ENCODE assay signal across 12 mouse cellular contexts in genomic region chr16:50481892-50482291, GRCm38 (mm10). TPM values are rescaled to one million over a fixed set of nuclear protein-coding genes. Genes with fewer than 3 reads are reported as not detected.
DNase-seq lines count a peak whose midpoint lies in the region; ATAC-seq and TF ChIP-seq lines count a peak whose summit lies in the region.
"Had no signal": no experiment of that assay in that cellular context is flagged by ENCODE, and none has a peak within 500 bp of the region (broad histone marks: within the 10 kb centered on the region; RNA-seq: fewer than 3 reads in every experiment).

No protein-coding gene starts in this region.

- no peak for ATAC-seq in heart, embryonic 11.5 days (replicated peaks; ENCODE audit: insufficient number of reproducible peaks, low FRiP score, low TSS enrichment)
- ATAC-seq in kidney, embryonic 15.5 days (replicated peaks; ENCODE audit: low FRiP score) = no peak
- ATAC-seq in liver, embryonic 12.5 days = no peak
- ATAC-seq: Patski had no signal

- H3K9ac ChIP-seq in heart, embryonic 11.5 days (ENCODE audit: low read depth, low read length) = no peak overlapping the region
- H3K9ac ChIP-seq in kidney, embryonic 15.5 days = no peak overlapping the region
- peak overlapping the region; percentile 50 for H3K9ac ChIP-seq in CH12.LX (ENCODE audit: insufficient read depth, low read depth)
- H3K9ac ChIP-seq in liver, embryonic 12.5 days = no peak overlapping the region
- H3K9ac ChIP-seq: midbrain, embryonic 12.5 days had no signal

- no peaks in the 10 kb centered on the region for H3K36me3 ChIP-seq in heart, embryonic 11.5 days (ENCODE audit: control insufficient read depth, insufficient read depth, low read length)
- no peaks in the 10 kb centered on the region for H3K36me3 ChIP-seq in kidney, embryonic 15.5 days
- peaks cover 0 to 6% of the 10 kb centered on the region in 2 experiments for H3K36me3 ChIP-seq in CH12.LX (replicated peaks in 1 of 2; ENCODE audit: control insufficient read depth in 1 of 2, insufficient read depth in 1 of 2, low read length in 1 of 2)
- H3K36me3 ChIP-seq in liver, embryonic 12.5 days = no peaks in the 10 kb centered on the region
- H3K36me3 ChIP-seq: midbrain, embryonic 12.5 days had no signal

- intact Hi-C loops in heart, postnatal 36 days (cut with DNase I) = no loop called here

- dilution Hi-C loops in CH12.LX (cut with MboI; ENCODE audit: extremely low pct_ligation_motif_present, extremely low pct_unique_long_range_greater_than_20kb, low sequenced_read_pairs) = no loop called here

- no peaks in the 10 kb centered on the region for H3K27me3 ChIP-seq in heart, embryonic 11.5 days (ENCODE audit: control insufficient read depth, insufficient read depth, low read length)
- H3K27me3 ChIP-seq in kidney, embryonic 15.5 days = no peaks in the 10 kb centered on the region
- no peaks in the 10 kb centered on the region for H3K27me3 ChIP-seq in CH12.LX (replicated peaks)
- H3K27me3 ChIP-seq in liver, embryonic 12.5 days (replicated peaks) = peaks cover 4% of the 10 kb centered on the region; the same call in 1 of the 2 replicates
- H3K27me3 ChIP-seq: midbrain, embryonic 12.5 days had no signal

- TF ChIP-seq EP300 in CH12.LX (IDR thresholded peaks at IDR 0.05; ENCODE audit: low read length) = 0 out of 2 replicates have a peak, but pooled peaks have one; percentile 16

- WGBS in heart, embryonic 11.5 days (ENCODE audit: insufficient replicate concordance) = 46% methylated on average over 7 of the region's 7 CpGs
- 63% methylated on average over 7 of the region's 7 CpGs for WGBS in kidney, embryonic 15.5 days
- 29% methylated on average over 7 of the region's 7 CpGs for WGBS in liver, embryonic 12.5 days (ENCODE audit: insufficient replicate concordance)

- TF ChIP-seq CTCF in CH12.LX (conservative IDR thresholded peaks at IDR 0.05 in 1 of 2, IDR thresholded peaks at IDR 0.05 in 1 of 2; ENCODE audit: low read depth in 2 of 2, low read length in 2 of 2) = no peak

- DNase-seq in heart, postnatal 36 days = no peak
- no peak for DNase-seq in kidney, adult 18-20 months
- no peak for DNase-seq in CH12.LX (ENCODE audit: extremely low read depth)
- DNase-seq in right cerebral cortex, postnatal 25 days = no peak
- no peak for DNase-seq in adrenal gland, postnatal 36 days
- DNase-seq: right cerebral cortex, adult 18-20 months; thymus, postnatal 25 days had no signal

- H3K4me1 ChIP-seq in heart, embryonic 11.5 days (ENCODE audit: control insufficient read depth, insufficient read depth, low read length) = no peaks in the 10 kb centered on the region
- H3K4me1 ChIP-seq in kidney, embryonic 15.5 days = no peaks in the 10 kb centered on the region
- peaks cover 24 to 57% of the 10 kb centered on the region in 2 experiments; a peak in 3 of 4 replicates for H3K4me1 ChIP-seq in CH12.LX (ENCODE audit: control insufficient read depth in 1 of 2, insufficient read depth in 2 of 2)
- H3K4me1 ChIP-seq in liver, embryonic 12.5 days = no peaks in the 10 kb centered on the region
- H3K4me1 ChIP-seq: midbrain, embryonic 12.5 days had no signal

- H3K4me2 ChIP-seq in heart, embryonic 11.5 days = peak overlapping the region; percentile 31
- peak overlapping the region; percentile 27 for H3K4me2 ChIP-seq in kidney, embryonic 15.5 days
- H3K4me2 ChIP-seq in CH12.LX (ENCODE audit: insufficient read depth, low read depth, poor library complexity, severe bottlenecking) = peak overlapping the region; percentile 69
- H3K4me2 ChIP-seq in liver, embryonic 12.5 days = peak overlapping the region; percentile 25
- H3K4me2 ChIP-seq: midbrain, embryonic 12.5 days had no signal

- in situ Hi-C loops in CH12.LX (cut with MboI; ENCODE audit: low pct_ligation_motif_present, low pct_unique_long_range_greater_than_20kb, low sequenced_read_pairs) = no loop called here

- no peaks in the 10 kb centered on the region; the same call in none of the 2 replicates for H3K79me2 ChIP-seq in CH12.LX (replicated peaks; ENCODE audit: control insufficient read depth, extremely low read depth, insufficient read depth, poor library complexity, severe bottlenecking)

- H3K9me3 ChIP-seq in heart, embryonic 11.5 days (replicated peaks; ENCODE audit: control insufficient read depth, low read length) = no peaks in the 10 kb centered on the region
- H3K9me3 ChIP-seq in kidney, embryonic 15.5 days (replicated peaks) = no peaks in the 10 kb centered on the region
- no peaks in the 10 kb centered on the region for H3K9me3 ChIP-seq in CH12.LX (replicated peaks; ENCODE audit: low read length)
- no peaks in the 10 kb centered on the region for H3K9me3 ChIP-seq in liver, embryonic 12.5 days (replicated peaks)
- H3K9me3 ChIP-seq: midbrain, embryonic 12.5 days had no signal

- TF ChIP-seq RAD21 in CH12.LX (IDR thresholded peaks at IDR 0.05; ENCODE audit: low read depth, low read length) = no peak

- H3K27ac ChIP-seq in heart, embryonic 11.5 days (ENCODE audit: low read depth, low read length) = no peak overlapping the region
- H3K27ac ChIP-seq in kidney, embryonic 15.5 days = no peak overlapping the region
- H3K27ac ChIP-seq in CH12.LX (ENCODE audit: insufficient read depth, low read depth) = peak overlapping the region; percentile 73
- no peak overlapping the region for H3K27ac ChIP-seq in liver, embryonic 12.5 days
- H3K27ac ChIP-seq: midbrain, embryonic 12.5 days had no signal

- no peak overlapping the region for H3K4me3 ChIP-seq in heart, embryonic 11.5 days (ENCODE audit: low read depth, low read length)
- H3K4me3 ChIP-seq in kidney, embryonic 15.5 days (replicated peaks) = no peak overlapping the region
- H3K4me3 ChIP-seq in CH12.LX (replicated peaks in 1 of 3; ENCODE audit: low read depth in 2 of 3, low read length in 2 of 3, poor library complexity in 1 of 3) = peak overlapping the region; percentile 44 to 59 (median 58)
- no peak overlapping the region for H3K4me3 ChIP-seq in liver, embryonic 12.5 days
- H3K4me3 ChIP-seq: midbrain, embryonic 12.5 days had no signal

- no peak for TF ChIP-seq POLR2A in CH12.LX (IDR thresholded peaks at IDR 0.05; ENCODE audit: low read depth, low read length)

TF ChIP-seq in CH12.LX, 34 proteins besides CTCF, POLR2A, EP300 and RAD21:
- TF ChIP-seq NRF1 (IDR thresholded peaks at IDR 0.05; ENCODE audit: low read depth, low read length) (no peak), MAFK (IDR thresholded peaks at IDR 0.05; ENCODE audit: insufficient replicate concordance, low read length) (peak; percentile 44; the same call in 1 of the 2 replicates), MXI1 (IDR thresholded peaks at IDR 0.05; ENCODE audit: low read depth, low read length) (0 out of 2 replicates have a peak, but pooled peaks have one; percentile 14)
TF ChIP-seq in CH12.LX: peak in this region for 2.

RNA-seq across cellular contexts. Expression of gene Bbx, which starts 49.7 kb away (rescaled TPM):
- 32.6 and 40.2 TPM in 2 replicates for polyA plus RNA-seq in heart, embryonic 11.5 days (2014; fragmentation: Nextera tagmentation; extraction: Ambion mirVana)
- 10 to 100 TPM; 11.2 to 16.6 TPM for total RNA-seq in heart, postnatal 36 days (2021)
- 65.4 and 65.9 TPM in 2 replicates for polyA plus RNA-seq in kidney, embryonic 15.5 days (2015; fragmentation: Nextera tagmentation; extraction: Ambion mirVana)
- total RNA-seq in CH12.LX (2012; rRNA removed) (22.1 and 26.2 TPM in 2 replicates), CH12.LX (2014; rRNA removed) (20.6 and 22.1 TPM in 2 replicates)
- 20.7 and 21.6 TPM in 2 replicates for polyA plus RNA-seq in CH12.LX (2012; ENCODE audit: insufficient read length, low read depth)
- polyA plus RNA-seq in liver, embryonic 12.5 days (2016; fragmentation: Nextera tagmentation; extraction: Ambion mirVana) = 11.7 and 12.1 TPM in 2 replicates
- 10 to 100 TPM; 32.2 to 42.8 TPM for total RNA-seq in adrenal gland, postnatal 36 days (2021)

Comparison
In these comparisons a context has a peak if more than half of its experiments do, and no peak if none do; other contexts are left out.
1. H3K4me3 ChIP-seq: peak in CH12.LX (3 of 3); none in heart, embryonic 11.5 days (single experiment), kidney, embryonic 15.5 days (single experiment) and liver, embryonic 12.5 days (single experiment).
2. Peak in every context shown above with its lines, with median percentiles within 50 percentile points of each other: H3K4me2 ChIP-seq.